Mouse (Mus musculus) spleen, postnatal 10 days (tissue): ENCODE results near the gene Efnb3.
A peak's percentile ranks its signal among the peaks of the same experiment; 100 is the strongest.

ENCODE experiments used
- DNase-seq, 2 experiments: peaks; one replicate each; pipeline ENCODE4 v3.0.0; 2021 to 2022; ENCODE audit warnings: low spot score in 2 of 2

Efnb3 gene

DNA sequence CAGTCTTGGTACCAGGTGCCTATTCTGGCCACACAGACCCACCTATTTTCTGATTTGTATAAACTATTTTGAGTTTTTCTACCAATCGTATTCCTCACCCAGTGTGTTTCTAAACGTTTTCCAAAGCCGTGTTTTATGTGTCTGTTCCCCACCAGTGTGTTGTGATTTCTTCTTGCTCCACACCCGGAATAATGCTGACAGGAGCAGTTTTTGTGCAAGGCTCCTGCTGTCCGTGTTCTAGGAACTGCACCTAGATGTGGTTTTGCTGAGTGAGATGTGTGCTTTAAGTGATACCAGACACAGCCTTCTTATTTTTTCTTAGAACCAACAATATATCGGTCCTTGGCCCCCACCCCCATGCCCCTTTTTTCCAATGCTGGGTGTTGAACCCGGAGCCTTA is 24.0 kb upstream of the Efnb3 start:
- no peak for DNase-seq

DNA sequence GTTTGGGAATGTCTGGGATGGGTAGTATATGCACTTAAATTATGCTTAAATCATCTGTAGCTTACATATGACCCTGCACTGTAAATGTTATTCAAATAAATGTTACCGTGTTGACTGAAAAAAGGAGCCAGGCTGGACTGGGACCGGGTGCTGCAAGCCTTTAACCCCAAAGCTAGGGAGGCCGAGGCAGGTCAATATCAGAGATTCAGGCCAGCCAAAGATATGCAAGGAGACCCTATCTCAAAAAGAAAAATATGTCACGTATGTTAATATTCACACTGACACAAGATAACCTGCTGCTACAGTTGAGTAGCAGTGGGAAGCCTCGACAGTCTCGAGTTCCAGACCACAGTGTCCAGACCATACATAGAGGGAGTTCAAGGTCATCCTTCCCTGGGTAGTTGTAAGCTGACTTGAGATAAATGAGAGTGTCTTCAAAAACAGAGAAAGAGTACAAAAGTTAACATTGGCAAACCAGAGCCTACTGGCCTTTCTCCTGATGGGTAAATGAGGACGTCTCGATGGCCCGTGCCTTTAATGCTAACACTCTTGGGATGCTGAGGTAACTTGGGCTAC is 22.3 kb upstream of the Efnb3 start:
- DNase-seq: no peak

DNA sequence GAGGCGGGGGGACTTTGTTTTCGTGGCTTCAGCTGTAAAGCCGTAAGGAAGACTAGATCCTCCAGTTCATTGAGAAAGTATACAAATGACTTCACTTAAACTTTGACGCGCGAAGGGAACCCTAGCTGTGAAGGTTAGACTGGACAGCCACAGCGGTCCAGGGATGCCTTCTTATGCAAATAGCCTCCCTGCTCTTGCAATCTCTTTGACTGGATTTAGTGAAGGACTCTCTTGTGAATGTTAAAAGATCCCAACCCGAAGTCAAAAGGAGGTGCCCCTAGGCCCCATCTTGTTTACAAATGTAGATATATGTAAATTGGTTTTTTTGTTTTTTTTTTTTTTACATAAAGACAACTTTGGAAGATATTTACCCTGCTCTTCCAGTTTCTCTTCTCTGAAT is 21.8 kb upstream of the Efnb3 start:
- DNase-seq: no peak

DNA sequence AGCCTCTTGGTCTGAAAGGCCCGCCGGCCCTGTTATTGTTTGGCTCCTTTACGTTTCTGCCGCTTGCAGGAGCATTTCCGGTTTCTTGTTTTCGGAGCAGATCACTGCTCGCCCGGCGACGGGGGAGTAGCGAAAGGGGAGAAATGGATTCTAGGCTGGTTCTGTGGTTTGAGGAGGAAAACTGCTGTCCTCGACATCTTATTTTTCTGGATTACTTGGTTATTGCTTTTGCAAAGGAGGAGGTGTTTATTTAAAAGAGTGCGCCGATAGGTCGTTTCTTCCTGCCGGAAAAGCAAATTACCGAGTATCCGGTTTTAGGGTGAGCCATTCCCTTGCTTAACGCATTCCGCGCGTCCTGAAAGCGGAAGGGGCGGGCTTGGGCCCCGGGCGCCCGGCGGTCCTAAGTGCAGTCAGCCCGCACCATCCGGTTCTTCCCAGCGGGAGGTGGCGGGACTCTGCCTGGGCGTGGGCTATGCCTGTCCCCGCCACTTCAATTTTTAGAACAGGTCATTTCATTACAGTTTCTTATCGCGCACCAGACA is 21.2 kb upstream of the Efnb3 start:
- peak; percentile 84 to 93 for DNase-seq

DNA sequence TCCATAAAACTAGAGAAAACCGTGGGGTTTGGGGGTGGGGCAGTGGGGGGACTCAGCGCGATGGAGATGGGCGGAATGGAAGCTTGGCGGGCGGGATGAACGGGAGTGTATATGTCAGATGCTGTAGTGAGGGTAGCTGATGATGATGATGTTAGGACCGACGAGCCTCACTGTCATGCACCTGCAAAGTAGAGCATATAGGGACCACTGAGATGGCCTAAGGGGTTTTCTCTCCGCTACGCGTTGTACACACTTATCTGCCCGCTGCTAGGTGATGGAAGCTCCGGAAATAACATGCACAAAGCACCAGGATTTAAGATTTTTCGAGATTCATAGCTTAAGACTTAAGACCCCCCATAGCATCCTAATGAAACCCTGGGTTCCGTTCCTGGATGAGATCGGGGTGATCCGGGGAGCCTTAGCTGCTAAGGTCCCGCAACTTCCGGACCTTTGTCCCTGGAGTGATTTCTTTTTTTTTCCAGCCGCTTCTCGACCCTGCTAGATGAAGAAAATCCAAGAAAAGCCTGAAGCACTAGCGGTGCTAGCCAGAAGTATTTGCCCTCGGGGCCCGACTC is 20.7 kb upstream of the Efnb3 start:
- DNase-seq: peak in 1 of 2 experiments; percentile 46

DNA sequence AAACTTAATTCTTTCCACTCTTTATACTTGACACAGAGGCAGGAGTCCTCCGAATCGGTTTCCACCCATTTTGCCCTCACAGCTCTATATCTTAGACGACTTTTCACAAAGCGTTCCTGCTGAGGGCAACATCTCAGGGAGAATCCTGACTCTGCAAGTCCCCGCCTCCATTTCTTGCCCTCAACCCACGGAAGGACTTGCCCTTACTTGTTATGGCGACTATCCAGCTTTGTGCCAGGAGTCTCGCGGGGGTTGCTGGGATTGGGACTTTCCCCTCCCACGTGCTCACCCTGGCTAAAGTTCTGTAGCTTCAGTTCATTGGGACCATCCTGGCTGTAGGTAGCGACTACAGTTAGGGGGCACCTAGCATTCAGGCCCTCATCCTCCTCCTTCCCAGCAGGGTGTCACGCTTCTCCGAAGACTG is 20.1 kb upstream of the Efnb3 start, which contains the start of the genes Wrap53 and Trp53:
Wrap53 (minus strand) TSS at position 165 of the 424 bp plus-strand sequence.
Trp53 (plus strand) TSS at position 269 of the 424 bp plus-strand sequence.
- peak; percentile 84 to 94 for DNase-seq

DNA sequence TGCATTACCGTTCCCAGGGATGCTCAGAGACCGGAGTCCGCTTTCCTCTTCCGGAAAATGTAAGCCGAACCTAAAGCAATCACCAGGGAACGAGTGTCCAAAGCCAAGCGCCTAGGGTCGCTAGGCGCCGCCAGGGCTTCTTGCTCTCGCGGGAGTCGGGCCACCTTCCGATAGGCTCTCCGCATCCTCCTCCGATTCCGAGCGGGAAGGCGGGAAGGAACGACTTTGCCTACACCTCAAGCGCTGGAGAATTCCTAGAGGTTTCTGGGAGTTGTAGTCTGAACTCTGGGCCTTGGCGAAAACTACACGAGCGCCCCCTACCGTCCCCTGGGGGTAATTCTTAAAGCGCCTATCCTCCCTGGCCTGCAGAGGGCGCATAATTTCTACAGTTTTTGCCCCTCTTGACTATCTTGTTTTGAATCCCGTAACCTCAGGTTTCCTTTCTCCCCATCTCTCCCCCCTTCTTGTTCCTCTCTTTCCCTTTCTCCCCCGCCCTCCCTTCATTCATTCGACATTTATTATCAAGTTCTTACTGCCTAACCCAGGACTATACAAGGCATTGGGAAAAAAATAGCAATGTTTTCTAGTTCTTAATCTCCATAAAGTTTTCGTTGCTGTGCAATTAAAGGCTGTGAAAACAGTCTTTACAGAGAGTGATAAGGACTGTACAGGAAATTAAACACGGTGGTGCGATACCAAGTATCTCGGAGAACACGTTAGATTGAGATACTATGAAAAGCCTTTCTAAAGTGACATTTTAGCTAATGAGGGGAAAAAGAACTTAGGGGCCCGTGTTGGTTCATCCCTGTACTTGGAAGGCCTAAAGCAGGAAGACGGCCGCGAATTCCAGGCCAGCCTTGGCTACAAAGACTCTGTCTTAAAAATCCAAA is 19.4 kb upstream of the Efnb3 start:
- peak; percentile 97 to 99 for DNase-seq

DNA sequence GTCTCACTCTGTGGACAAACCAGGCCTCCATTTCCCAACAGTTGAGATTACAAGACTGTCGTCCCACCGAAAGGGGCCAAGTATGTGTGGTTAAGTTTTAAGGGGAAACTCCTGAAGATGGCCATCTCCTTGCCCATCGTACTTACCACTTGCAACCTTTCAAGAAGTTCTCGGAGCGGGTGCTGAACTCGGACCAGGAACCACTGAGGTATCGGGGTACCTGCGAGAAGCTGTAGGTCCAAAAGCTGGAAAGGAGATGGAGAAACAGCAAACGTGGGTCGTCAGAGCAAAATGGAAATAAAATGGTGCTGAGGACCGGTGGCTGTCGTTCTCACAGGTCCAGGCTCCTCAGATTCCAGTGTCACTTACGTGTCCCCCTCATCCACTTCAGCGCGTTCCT is 18.3 kb upstream of the Efnb3 start:
- no peak for DNase-seq

DNA sequence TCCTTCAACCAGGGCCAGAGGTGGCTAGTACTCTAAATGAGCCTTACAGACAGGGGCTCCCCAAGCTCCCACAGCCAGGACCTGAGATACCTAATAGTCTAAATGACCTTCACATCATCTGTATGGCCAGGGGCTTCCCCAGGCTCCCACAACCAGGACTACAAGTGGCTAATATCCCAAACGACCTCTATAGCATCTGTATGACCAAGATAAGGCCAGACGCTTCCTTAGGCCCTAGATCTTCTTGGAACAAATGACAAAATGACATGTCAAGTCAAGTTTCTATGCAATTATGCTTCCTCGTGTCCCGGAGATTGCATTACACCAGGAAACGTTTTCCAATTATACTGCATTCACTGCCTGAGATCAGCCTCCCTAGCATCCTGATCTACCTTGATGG is 16.3 kb upstream of the Efnb3 start:
- no peak for DNase-seq

DNA sequence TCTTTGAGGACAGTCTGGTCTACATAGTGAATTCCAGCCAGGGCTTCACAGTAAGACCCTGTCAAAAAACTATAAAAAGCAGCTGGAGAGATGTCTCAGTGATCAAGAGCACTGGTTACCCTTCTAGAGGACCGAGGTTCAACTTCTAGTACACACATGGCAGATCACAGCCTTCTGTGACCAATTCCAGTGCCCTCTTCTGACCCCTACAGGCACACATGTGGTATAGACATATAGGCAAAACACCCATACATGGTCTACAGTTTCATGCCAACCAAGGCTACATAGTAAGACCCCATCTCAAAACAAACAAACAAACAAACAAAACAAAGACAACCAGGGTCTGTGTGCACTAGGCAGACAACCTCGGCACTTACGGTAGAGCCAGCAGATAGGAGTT is 15.2 kb upstream of the Efnb3 start:
- DNase-seq: peak in 1 of 2 experiments; percentile 49

DNA sequence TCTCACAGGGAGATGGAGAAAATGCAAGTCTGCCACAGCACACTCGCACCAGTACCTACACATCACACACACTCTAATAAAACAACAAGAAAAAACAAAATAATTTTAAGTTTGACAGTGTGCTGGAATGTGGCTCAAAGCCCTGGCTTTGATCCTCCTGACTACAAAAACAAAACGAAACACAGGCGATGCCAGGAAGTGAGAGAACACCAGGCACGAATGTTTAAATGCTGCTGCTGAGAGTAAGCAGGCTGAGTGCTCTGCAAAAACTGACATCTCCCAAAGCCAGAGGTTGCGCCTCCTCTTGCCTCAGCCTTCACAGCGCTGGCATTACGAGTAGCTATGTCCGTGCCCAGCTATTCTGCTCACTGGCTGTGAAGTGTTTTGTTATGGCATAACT is 5.1 kb upstream of the Efnb3 start:
- DNase-seq: no peak

DNA sequence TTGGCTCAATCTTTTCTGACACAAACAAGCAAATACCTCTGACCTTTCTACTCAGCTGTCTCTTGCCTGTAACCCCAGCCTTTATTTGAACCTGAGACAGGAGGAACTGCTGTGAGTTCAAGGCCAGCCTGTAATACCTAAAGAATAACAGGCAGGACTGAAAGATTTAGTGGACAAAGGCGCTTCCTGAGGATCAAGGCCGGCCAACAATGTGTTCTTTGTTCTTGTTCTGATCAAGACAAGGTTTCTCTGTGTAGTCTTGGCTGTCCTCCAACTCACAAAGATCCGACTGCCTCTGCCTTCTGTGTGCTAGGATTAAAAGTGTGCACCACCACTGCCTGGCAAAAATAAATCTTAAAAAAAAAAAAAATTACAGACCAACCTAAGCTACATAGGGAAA is 4.4 kb upstream of the Efnb3 start:
- no peak for DNase-seq

DNA sequence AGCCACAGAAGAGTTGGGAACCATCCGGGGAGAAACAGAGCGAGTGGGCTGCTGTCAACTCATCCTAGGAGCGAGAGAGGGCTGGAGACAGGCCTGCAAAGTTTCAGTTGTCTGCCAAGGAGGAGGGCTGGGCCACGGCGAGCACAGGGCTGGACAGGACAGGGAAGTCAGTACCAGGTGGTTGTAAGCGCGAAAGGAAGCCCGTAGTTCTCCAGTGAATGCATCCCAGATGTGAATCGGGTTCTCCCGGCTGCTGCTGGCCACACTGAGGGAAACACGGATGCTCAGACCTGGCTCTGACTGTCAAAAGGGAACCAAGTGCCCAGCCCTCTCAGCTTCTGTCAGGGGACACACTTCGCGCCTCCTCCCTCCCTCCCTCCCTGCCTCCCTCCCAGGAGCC is 3.4 kb upstream of the Efnb3 start:
- no peak for DNase-seq

DNA sequence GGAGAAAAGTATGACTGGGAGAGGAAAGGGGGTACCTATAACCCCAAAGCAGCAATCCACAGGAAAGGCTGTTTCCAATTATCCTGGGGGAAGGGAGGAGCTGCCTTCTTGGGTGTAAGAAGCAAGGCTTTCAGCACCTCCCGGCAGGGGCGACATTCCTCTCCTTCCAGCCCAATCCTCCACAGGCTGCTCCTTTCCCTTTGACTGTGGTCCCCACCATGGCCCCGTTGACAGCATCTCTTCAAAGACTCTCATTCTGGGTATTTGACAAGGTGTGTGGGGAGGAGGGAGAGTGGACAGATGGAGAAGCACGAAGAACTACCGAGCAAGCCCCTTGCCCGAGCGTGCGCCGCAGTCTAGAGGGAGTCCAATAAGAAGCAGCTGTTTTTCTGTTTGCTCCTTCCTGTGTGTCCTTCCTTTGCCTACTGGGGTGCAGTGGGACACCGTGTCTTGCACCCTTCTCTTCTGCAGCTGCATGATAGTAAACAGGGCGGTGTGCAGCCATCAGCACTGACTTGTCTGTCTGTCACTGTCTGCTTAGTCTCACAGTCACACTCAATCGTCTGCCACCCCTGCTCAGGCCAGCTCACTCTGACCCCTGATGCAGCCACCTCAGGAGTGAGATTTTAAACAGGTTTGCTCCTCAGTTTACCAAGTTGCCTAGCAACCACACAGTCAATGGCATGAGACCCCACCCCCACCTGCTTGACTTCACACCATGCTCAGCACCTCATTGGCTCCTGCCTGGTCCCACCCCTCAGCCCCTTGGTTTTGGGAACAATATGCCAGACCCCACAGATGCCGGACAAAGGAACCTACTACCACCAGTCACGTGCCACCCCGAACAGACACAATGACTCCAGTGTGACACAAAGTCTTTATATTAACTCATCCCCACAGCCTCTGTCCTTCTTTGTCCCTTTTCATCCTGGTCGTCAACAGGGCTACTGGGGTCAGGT is 1.2 kb upstream of the Efnb3 start:
- DNase-seq: no peak

DNA sequence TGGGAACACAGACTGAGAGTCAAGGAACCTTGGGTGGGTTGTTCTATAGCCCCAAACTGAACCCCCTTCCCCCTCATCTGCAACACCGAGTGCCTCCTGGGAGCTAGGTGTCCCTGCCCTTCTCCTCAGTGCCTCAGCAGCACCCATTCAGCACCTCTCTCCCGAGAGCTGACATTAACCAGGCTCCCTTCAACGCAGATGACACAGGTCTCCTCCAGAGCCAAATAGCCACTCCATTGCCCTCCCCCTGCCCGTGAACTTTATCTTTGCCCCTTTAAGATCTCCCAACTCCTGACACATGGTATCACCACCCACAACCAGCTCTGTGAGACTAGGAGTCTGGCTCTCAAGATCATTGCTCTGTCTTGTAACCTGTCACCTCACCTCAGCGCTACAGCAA is 822 bp downstream of the Efnb3 start:
- no peak for DNase-seq

DNA sequence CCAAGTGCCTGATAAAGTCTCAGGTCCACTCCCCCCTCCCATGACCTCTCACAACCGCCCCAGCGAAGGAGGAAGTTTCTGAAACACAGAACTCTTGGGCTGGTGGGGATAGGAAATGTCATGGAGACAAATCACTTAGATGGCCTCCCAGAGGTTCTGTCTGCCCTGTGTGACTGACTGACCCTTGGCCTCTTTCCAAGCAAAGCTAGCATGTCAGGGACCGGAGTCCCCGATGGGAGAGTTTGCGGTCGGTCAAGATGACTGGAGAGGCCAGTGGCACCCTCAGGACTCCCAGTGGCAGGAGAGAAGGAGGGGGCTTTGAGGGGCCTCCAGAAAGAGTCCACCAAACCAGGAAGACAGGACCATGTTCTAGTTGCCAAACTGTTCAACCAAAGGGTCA is 1.2 kb downstream of the Efnb3 start:
- no peak for DNase-seq

DNA sequence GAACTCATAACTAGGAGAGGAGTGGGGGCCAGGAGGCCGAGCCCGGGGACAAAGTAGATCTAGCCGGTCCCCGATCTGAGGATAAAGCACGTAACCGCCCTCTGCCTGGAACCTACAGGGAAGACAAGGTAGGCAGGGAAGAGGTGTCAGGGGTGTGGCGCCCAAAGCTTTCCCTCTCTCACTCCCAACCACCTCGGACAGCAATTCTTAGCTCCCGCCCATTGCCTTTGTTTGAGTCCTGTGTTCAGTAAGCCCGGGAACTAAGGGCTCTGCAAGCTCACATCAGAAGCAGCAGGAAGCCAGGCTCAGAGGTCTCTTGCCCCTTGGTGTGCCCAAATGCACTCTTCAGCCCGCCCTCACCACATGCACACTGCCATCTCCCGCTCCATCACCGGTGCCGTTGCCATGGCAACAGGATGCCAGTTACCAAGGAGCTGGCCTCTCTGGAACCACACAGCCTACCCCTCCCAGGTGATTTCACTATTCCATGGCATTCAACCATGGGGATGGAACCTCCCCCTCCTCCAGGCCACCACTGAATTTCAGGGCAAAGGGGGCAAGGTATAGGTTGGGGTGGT is 2.5 kb downstream of the Efnb3 start:
- no peak for DNase-seq

DNA sequence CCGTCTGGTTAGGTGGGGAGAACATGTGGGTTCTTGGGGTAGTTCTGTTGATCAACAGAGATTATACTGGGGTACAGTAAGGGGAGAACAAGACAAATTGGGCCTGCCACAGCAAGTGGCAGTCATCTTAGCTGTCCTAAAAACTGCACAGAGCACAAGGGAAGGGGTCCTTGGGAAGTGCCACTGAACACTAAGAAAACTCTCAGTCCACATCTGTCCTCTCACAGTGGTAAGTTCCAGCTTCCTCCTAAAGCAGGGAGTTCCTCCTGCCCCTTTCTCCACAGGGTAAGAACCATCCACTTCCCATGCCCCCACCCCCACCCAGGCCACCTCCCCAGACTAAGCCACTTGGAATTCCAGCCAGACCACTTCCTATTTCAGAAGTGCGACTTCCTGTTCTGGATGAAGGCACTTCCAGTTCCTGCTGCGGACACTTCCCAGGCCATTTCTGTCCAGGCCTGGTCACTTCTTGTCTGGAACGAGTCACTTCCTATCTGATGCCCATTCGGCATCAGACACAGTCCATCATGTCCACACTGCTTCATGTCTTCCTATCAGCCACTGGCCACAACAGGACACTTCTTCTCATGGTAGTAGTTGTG is 5.4 kb downstream of the Efnb3 start:
- no peak for DNase-seq

DNA sequence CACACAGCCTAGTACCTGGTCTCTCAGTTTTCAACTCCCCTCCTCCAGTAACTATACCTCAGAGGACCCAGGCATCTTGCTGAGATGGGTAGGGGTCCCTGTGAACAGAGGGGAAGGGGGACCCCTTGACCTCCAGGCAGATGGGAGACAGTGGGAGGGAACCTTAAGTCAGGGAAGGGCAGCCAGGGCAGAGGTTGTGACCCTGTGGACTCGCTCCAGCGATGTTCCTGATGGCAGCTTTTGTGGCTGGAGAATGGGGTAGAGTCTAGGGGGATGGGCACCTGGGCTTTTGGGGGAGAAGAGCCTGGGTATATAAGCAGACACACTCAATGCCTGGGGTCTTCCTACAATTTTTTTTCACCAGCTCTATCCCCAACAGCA is 6.7 kb downstream of the Efnb3 start:
- no peak for DNase-seq

DNA sequence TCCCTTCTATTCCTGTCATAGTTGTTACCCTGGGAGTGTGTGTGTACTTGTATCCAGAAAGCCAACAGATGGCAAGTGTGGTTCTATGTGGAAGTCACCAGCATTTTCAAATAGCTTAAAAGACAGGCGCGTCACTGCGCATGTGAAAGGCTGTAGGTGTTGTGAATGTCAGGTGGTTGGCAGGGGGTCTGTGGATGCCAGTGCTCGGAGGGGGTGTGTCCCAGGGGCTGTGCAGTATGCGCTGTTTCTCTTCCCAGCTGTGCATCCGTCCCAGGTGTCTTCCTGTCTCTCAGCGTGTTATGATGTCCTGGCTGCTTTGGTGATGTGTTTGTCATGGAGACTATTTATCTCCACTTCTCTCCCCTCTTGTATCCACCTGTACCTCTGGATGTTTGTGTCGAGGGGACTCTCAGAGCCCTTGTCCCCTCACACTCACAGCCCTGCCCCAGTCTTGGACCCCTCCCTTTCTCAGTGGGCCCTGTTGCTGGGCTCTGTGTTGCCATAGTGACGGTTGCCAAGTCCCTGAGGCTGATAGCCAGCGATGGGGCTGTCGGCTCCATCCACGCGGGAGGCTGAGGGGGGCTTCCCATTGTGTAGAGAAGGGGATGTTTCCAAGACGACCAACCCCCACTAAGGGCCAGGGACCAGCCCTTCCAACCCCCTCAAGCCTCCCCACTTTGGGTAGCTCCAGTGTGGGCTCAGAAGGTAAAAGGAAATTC is 7.2 kb downstream of the Efnb3 start:
- no peak for DNase-seq
